Mouse (Mus musculus) mesoderm, embryonic 11.5 days (tissue): Measurements from ENCODE around the gene Ldlrad2.

Experiments
- DNase-seq: peaks from one replicate; pipeline ENCODE4 v3.0.0-alpha.2; 2012; ENCODE audit warnings: low read depth, low spot score

Ldlrad2 gene

DNA sequence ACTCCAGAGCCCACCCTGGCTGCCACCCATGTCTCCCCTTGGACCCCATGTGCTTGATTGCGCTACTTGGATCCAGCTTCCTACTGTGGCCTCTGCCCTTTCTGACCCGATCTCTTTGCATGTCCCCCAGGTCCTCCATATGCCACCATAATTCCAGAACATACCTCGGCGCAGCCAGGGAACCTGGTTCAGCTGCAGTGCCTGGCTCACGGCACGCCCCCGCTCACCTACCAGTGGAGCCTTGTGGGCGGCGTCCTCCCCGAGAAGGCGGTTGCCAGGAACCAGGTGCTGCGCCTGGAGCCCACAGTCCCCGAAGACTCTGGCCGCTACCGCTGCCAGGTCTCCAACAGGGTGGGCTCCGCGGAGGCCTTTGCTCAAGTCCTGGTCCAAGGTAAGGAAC lies 20.9 kb downstream of the Ldlrad2 start:
- DNase-seq, result no peak

DNA sequence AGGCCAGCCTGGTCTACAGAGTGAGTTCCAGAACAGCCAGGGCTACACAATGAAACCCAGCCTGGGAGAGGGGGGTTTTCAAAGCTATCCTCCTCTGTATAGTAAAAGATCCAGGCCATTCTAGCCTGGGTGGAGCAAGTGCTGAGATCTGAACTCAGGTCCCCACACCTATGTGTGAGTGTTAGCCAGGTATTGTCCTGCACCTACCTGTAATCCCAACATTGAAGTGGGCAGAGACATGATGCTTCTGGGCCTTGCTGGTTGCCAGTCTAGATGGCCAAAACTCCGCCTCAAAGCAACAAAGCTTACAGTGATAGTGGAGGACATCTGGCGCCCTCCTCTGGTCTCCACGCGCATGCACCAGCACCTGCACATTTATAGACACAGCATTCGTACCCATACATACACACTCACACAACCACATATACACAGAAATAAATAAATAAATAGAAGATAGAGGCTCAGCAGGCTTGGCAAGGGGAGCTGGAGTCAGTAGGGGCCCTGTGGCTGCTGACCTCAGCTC lies 28.3 kb downstream of the Ldlrad2 start:
- DNase-seq, result peak; percentile 60

GRCm38 (mm10) chr4:137545568-137545967 lies 28.8 kb downstream of the Ldlrad2 start:
- DNase-seq, result no peak

DNA sequence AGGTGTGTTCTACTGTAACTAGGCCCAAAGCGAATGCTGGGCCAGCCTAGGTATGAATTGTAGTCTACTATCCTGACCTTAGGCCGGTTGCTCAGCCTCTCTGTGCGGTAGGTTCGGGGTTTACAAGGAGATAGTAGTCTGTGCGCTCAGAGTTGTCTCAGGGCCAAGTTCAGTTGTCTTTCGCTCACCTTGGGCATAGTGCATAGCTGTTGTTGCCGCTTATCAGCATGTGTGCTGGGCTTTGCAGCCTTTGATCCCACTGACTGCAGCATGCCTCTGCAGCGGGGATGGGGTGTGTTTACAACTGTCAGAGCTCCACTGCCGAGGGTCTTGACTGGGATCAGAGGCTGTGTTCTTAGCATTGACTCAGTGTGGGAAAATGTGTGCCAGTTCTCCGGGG lies 31.4 kb downstream of the Ldlrad2 start:
- DNase-seq, result no peak

- DNase-seq, result no peak
These were observed 34.0 kb downstream of the Ldlrad2 start for GRCm38 (mm10) chr4:137540356-137540755.

GRCm38 (mm10) chr4:137527872-137528271 lies 46.5 kb downstream of the Ldlrad2 start:
- DNase-seq, result no peak

- DNase-seq, result no peak
These were observed 47.0 kb downstream of the Ldlrad2 start for GRCm38 (mm10) chr4:137527368-137527767.

DNA sequence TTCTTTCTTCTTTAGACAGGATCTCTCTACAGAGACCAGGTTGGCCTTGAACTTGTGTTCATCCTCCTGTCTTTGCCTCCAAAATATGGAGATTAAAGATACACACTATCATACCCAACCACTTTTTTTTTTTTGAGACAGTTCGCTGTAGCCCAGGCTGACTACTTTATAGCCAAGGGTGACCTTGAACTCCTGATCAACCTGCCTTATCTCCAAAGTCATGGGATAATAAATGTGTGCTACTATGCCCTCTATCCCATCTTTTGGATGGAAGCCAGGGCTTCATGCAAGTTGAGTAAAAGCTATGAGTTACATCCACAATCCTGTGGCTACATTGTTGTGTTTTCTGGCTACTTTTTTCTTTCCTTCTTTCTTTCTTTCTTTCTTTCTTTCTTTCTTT lies 48.9 kb downstream of the Ldlrad2 start:
- DNase-seq, result no peak
